Mouse (Mus musculus): ENCODE results near the gene Map3k20.

The Map3k20 gene

GRCm38 (mm10) chr2:72379425-72379824 lies 94.0 kb downstream of the Map3k20 start:
- no peak for DNase-seq (ENCODE audit: low spot score)

DNA sequence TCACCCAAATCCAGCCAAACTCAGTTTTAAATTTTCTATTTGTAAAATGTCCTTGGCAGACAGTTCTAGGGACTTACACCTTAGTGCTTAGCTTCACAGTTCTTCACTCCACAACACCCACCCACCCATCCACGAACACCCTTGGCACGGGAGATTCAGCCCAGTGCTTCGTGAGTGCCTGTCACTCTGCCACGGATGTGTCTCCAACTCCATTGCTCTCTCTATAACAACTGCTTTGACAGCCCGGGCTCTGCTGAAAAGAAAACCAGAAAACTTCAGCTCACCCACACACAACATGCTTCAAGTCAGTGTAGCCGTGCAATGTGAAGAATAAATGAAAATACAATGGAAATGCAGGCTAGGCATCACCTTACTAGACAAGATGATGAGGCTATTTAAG lies 97.2 kb downstream of the Map3k20 start:
- no peak for DNase-seq (ENCODE audit: low spot score)

DNA sequence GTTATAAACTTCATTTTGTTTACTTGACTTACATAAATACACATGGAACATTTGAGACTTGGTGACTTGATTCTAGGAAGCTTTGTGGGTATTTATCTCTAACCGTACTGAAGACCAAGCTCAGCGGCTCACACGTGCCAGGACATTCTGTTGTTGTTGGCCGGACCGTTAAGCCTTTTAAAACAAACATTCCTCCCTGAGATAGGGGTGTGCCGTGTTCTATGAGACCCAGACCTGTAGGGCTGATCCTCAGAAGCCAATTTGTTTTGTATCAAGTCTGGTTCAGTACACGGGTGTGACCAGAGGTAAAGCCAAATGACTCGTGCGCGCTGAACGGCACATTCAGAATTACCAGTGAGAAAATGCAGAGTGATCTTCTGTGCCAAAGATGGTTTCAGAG lies 97.9 kb downstream of the Map3k20 start:
- no peak for DNase-seq (ENCODE audit: low spot score)

GRCm38 (mm10) chr2:72389411-72389810 lies 104.0 kb downstream of the Map3k20 start:
- no peak for DNase-seq (ENCODE audit: low spot score)

- DNase-seq (ENCODE audit: low spot score), result peak; percentile 93
Measured at GRCm38 (mm10) chr2:72389942-72390341, 104.5 kb downstream of the Map3k20 start.

- no peak for DNase-seq (ENCODE audit: low spot score)
Measured at GRCm38 (mm10) chr2:72390474-72390873, 105.0 kb downstream of the Map3k20 start.

- DNase-seq (ENCODE audit: low spot score), result no peak
Measured at GRCm38 (mm10) chr2:72391024-72391423, 105.6 kb downstream of the Map3k20 start.

- DNase-seq (ENCODE audit: low spot score), result no peak
Measured at GRCm38 (mm10) chr2:72391721-72392120, 106.3 kb downstream of the Map3k20 start.

GRCm38 (mm10) chr2:72392316-72392715 lies 106.9 kb downstream of the Map3k20 start:
- no peak for DNase-seq (ENCODE audit: low spot score)

GRCm38 (mm10) chr2:72396934-72397333 lies 111.5 kb downstream of the Map3k20 start:
- no peak for DNase-seq (ENCODE audit: low spot score)

DNA sequence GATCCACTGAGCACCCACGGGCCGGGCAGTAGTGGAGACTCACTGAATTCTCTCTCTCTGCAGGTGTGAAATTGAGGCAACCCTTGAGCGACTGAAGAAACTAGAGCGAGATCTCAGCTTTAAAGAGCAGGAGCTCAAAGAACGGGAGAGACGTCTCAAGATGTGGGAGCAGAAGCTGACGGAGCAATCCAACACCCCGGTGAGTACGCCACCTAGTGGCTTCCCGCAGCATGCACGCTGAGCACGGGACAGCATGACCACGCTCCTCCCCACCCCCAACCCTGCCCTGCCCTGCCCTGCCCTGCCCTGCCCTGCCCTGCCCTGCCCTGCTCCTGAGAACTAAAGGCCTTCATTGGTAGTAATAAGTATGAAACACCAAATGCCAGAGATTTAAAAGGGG lies 112.8 kb downstream of the Map3k20 start:
- DNase-seq (ENCODE audit: low spot score), result peak; percentile 84

- DNase-seq (ENCODE audit: low spot score), result no peak
Measured at GRCm38 (mm10) chr2:72399469-72400195, 114.2 kb downstream of the Map3k20 start.

DNA sequence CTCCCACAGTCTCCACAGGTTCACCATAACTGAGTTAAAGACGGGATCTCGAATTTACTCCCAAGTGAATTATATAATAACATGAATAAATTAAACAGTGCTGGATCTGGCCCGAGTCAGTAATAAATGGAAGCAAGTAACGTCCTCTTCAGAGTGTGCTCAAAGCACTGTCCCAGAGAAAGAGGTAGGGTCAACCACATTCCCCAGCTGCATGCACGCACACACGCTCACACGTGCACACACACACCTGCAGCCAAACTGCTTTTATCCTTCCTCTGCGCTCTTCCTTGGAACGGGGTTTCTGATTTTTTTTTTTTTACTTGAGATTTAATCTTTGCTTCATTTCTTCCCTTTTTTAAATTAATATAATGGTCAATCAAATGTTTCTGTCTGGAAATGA lies 115.9 kb downstream of the Map3k20 start:
- no peak for DNase-seq (ENCODE audit: low spot score)

GRCm38 (mm10) chr2:72405621-72406555 lies 120.5 kb downstream of the Map3k20 start:
- DNase-seq (ENCODE audit: low spot score), result no peak

GRCm38 (mm10) chr2:72406701-72407100 lies 121.3 kb downstream of the Map3k20 start:
- DNase-seq (ENCODE audit: low spot score), result peak; percentile 33

GRCm38 (mm10) chr2:72407341-72408092 lies 122.1 kb downstream of the Map3k20 start:
- no peak for DNase-seq (ENCODE audit: low spot score)

- no peak for DNase-seq (ENCODE audit: low spot score)
Measured at GRCm38 (mm10) chr2:72409968-72410367, 124.5 kb downstream of the Map3k20 start.

DNA sequence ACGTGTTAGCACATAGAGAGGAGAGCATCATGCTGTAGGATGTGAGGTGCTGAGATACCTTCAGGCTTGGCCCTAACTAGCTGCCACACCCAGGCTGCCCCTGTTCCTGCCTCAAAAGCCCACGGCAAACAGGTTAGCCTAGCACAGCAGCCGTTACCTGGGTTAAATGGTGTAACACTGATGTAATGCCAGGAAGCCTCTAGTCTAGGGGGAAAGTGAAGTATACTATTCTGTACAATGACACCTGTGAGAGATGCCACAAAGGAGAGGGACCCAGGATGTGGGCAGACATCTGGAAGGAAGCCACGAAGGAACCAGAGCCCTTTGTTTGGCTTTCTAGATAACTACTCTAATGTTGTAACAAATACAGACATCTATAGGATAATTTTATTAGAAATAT lies 126.8 kb downstream of the Map3k20 start:
- no peak for DNase-seq (ENCODE audit: low spot score)

DNA sequence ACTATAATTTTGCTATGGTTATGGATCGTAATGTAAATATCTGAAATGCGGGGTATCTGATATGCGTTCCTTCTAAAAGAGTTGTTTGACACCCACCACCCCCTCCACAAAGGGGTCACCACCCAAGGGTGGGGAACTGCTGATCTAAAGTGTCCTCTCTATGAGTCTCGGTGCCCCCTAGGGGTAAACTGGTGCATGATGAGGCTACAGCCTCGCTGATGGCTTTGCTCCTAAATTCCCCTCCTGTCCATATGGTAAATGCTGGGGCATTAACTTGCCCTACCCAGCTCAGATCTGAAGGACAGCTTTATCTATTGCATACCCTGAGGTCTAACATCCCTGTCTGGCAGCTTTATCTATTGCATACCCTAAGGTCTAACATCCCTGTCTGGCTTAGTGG lies 130.0 kb downstream of the Map3k20 start:
- DNase-seq (ENCODE audit: low spot score), result peak; percentile 26

GRCm38 (mm10) chr2:72416095-72417080 lies 131.0 kb downstream of the Map3k20 start:
- DNase-seq (ENCODE audit: low spot score), result no peak

DNA sequence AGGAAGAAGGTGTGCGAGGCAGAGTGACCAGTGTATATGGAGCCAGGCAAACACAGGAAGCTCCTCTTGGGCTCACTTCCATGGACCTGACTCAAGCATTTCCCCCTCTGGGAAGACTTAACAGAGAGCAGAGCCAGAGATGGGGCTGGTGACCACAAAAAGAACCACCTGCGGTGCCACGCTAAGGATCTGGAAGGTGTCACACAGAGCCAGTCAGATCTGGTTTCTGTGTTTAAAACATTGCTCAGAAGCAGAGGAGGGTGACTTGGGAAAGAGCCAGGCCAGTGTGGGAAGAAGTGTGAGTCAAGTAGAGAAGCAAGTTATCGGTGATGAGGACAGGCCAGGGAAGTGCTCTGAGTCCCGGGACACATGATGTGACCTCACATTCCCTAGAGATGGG lies 135.1 kb downstream of the Map3k20 start:
- DNase-seq (ENCODE audit: low spot score), result no peak
